Mouse (Mus musculus) brain, embryonic 18.5 days (tissue): ENCODE data around the gene Gm17617.
A peak's percentile ranks its signal among the peaks of the same experiment; 100 is the strongest.
"Not testable (repeated sequence)": the region's sequence is repeated elsewhere in the genome, so short reads cannot be mapped to it uniquely, and the experiment has no call there.

Experiments
- DNase-seq: peaks from one replicate; pipeline ENCODE4 v3.0.0-alpha.2; 2012; ENCODE audit warnings: low read depth, low spot score

Gene Gm17617

DNA sequence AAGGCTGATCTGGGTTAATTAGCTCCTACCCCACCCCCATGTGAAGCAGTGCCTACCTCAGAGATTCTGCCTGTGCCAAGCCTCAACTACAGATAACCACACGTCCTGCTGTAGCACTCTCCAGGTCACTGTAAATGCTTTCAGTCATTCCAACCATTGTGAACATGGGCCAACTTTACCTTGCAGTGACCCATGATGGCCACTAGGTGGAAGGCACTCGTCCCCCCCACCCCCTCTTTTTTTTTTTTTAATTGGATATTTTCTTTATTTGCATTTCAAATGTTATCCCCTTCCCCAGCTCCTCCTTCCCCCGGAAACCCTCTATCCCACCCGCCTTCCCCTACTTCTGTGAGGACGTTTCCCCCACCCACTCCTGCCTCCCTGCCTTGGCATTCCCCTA is 2.0 kb upstream of the Gm17617 start:
- no peak for DNase-seq

DNA sequence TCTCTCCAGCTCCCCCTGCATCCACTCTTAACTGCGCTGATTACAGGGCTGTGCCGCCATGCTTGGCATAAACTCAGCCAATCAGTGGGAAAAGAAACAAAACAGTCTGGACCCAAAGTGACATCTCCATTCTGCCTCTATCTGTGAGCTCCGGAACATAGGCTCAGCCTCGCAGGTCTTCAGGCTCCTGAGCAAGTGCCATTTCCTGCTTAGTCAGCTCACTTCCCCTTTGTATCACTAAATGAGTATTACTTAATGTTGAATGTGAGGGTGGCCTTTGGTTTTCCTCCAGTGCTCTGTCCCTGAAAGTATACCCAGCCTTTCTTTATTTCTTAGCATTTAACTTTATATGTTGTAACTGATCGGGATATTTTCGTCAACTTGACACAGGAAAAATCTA is 8.4 kb downstream of the Gm17617 start:
- no peak for DNase-seq

DNA sequence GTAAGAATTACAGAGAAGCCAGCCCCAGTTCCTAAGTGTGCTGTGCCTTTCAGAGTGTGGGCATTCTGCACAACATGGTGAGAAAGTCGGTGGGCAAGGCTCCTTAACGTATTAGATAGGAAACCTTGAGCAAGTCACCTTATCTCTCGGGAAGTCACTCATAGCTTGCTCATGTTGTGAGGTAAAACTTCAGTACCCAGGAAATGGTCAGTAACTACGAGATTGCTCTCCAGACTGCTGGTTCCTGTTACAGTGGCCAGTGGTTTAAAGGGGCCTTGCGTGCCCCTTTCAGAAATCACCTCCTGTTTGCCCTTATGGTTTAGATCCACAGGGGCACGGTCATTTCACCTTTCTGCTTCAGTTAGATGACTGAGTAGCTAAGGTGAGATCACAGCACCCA is 19.0 kb downstream of the Gm17617 start:
- no peak for DNase-seq

DNA sequence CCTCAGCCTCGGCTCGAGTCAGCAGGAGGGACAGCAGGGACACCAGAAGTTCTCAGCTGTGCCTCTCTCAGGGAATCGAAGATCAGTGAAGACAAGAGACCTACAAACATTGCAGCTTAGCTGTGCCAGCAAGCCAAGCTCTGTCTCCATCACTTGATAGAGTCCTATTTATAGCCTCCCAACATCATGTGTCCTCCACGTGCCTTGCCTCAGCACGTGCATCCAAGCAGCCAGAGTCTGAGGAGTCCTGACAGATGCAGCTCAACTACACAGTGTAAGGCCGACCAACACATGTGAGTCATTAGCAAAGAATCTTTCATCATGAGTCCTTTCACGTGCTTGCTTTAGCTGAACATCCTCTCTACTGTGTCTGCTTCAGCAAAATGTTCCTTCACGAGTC is 25.7 kb downstream of the Gm17617 start:
- no peak for DNase-seq

DNA sequence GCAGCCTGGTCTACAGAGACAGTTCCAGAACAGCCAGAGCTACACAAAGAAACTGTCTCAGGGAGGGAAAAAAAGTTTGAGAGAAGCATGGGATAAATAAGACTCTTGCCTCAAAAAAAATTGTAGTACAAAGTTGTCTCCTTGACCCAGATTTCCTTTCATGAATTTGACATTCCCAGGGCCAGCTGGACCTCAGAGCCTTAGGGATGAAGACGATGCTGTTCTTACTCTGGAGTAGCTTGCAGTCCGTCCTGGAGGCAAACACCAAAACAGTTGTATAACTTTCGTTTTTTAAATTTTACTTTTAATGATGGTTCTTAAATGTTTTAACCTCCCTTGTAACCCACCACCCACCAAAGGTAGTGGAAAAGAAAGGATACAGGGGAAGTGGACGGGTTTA is 26.2 kb downstream of the Gm17617 start:
- no peak for DNase-seq

DNA sequence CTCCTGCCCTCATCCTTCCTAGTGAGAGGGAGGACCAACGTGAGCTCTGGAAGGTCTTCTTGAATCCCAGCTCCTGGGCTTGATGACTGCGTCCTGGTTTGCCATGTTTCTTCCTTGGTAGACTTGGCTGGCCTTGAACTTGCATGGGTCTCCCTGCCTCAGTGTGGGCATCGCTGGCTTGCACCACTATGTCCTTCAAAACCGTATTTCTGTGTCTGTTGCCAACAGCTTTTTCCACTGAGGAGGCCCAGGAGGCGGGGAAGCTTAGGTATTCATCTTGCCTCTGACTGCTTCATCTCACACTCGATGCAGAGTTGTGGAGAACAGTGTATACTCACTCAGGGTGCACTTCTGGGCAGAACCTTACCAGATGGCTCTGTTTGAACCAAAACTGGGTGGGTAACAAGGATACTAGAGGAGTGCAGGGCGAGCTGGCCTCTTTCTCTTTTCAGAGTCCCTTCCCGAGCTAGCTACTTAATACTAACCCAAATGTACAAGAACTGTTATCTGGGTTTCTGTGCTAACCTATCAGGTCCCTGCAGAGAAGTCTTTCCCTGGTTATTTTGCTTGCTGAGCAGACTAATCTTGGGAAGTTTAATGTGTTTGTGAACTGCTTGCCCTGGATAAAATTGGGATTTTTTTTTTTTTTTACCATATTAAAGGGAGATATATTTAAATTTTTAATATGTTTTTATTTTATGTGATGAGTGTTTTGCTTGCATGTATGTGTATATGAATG is 27.2 kb downstream of the Gm17617 start:
- DNase-seq = no peak

DNA sequence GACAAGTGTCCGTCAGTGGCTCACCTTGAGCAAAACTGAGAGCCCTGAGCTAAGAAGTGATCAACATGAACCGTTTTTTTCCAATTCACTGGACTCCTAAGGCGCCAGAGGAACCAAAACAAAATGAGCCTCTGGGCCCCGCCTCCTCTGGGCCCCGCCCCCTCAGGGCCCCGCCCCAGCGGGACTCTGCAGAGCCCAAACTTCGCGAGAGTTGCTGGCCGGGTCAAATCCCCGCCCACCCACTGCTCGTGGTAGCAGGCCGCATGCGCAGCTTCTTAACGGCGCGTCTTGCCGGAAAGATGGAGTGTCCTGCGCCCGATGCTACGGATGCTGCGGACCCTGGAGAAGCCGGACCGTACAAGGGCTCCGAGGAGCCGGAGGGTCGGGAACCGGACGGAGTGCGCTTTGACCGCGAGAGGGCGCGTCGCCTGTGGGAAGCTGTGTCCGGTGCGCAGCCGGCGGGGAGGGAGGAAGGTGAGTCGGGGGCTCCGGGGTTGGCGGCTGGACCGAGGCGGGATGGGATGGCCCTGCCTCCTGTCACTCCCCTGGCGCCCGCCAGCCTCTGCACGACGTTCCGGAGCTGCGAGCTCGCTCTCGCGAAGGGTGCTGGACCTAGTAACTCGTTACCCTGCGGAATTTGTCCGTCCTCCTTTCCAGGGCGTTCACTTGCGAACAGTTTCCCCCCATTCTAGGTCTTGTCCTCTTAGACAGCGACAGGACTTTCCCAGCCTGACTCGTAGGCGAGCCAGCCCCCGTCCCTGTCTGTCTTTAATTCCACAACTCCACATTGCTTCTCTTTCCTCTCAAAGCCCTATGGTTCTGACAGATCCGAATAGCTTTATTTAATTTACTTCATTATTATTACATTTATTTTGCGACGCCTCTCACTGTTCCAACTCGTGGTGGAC is 28.0 kb downstream of the Gm17617 start, which contains the start of gene Zfp346:
TSS of gene Zfp346 (plus strand) at position 267 of the 908 bp plus-strand sequence.
- peak; percentile 83 for DNase-seq

DNA sequence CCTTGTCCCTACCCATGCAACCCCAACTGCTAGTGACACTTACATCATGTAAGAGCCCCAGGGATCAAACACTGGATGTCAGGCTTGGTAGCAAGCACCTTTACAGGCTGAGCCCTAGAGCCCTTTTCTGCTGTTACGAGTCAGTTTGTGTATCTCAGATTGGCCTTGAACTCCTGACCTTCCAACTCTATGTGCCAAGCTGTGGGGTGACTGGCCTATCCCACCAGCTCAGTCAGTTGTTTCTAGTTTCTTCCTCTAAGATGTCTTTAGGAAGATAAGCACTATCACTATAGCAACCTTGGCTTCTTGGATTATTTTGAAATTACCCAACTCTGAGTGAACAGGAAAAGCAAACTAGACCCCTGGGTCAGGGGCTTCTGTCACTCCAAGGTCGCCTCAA is 30.0 kb downstream of the Gm17617 start:
- DNase-seq = no peak

DNA sequence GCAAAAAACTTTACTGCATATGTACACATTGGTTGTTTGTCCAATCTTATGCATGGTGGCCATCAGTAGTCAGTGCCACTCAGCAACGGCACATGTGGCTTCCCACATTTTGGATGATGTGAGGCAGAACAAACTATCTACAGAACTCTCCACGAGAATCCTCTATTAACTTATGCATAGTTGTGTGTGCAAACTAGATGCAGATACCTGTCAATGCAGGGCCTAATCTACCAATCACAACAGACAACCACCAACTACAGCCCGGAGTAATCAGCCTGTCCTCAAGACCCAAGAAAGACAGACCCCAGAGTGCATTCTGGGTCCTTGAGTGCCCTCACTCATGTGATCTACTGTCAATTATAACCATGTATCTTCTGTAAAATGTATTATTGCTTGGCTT is 31.0 kb downstream of the Gm17617 start:
- DNase-seq = no peak

DNA sequence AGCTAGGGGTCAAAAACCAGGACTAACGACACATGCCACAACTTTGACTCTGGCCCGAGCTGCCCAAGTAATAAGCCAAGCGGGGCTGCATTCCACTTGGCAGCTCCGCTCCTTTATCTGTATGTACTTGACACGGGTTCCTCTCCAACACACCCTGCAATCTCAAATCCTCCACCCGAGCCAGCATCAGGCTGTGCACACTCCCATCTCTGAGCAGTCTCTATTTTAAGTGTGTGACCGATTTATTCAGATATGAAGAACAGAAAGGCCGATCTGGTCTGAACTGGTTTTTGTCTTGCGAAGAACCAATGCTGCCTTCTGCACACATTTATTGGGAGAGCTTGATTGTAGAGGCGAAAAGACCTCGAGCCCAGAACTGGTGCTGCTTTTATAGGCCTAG is 31.7 kb downstream of the Gm17617 start:
- DNase-seq = no peak

DNA sequence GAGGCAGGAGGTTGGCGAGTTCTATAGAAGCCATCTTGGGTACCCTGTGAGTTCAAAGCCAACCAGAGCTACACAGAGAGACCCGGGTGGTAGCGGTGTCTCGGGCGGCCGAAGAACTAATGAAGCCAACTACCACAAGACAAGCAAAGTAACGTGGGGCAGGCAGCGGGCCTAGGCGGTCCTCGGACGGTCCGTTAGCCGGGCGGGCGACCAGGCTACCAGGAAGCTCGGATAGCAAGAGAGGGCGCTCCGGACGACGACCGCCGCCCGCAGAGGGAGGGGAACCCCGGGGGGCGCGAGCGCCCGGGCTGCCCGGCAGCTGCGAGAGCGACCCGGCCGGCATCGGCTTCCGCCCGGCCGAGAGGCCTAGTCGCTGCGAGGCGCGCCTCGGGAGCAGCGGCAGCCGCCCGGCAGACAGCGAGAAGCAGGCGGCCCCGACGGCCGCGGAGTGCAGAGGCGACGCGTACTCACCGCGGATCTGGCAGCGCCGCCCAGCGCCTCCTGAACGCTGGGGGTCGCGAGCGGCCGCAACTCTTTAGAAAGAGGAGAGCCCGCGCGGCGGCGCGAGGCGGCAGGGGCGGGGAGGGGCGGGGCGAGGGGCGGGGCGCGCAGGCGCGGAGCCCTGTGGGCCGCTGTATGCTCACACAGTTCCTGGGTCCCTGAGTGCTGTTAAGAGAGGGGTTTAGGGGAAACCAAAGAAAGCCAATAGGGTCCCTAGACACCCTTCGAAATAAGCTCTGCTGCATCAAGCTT is 33.4 kb downstream of the Gm17617 start, which contains the start of gene Uimc1:
TSS of gene Uimc1 (minus strand) at position 575 of the 753 bp plus-strand sequence.
- peak; percentile 78 for DNase-seq

DNA sequence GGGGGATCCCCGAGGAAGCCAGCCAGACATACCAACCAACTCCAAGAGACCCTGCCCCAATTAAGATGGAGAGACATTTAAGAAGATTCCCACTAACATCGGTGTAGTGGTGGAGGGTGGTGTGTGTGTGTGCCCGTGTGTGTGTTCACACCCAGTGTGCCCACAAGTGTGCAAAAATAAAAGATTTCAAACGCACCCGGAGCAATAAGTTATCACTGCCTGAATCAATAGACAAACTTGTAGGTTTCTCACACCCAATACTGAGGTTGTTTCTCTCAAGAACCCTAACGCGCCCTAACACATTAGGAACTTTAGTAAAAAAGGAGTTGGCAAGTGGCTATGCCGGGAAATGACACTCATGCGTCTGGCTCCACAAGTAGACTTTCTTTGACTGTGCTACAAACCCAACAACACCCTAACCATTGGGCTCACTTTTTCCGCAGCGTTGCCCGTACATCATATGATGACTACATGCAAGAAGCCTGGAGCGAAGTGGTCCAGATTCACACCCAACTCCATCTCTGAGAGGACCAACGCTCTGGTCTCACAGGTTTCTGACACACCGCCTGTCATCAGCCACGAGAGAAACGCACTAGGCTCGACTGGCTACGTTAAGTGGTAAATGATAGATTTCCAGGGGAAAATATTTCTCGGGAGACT is 34.2 kb downstream of the Gm17617 start:
- DNase-seq = no peak

DNA sequence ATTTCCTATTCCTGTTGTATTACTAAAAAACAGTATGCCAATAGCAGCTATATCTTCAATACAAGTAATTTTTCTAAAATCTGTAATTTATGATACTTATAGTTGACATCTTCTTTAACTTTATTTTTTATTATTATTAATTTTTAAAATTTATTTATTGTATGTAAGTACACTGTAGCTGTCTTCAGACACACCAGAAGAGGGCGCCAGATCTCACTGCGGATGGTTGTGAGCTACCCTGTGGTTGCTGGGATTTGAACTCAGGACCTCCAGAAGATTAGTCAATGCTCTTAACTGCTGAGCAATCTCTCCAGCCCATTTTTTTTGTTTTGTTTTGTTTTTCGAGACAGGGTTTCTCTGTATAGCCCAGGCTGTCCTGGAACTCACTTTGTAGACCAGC is 35.5 kb downstream of the Gm17617 start:
- DNase-seq = not testable (repeated sequence)

DNA sequence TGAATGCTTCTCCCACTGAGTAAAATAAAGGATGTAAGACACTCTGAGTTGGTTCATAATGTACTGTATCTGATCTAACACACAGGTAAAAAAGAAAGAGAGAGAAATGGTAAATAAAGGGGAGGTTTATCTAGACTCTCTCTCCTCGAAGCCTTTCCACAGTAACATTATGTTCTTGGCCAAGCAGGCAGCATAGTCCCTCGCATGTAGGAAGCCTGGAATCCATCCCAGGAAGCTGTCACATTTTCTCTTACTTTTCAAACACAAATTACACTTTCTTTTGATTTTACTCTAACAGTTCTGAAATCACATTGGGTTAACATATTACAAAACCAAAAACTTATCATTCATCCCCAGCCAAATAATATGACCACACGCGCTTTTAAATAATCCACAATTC is 40.8 kb downstream of the Gm17617 start:
- no peak for DNase-seq
